Mouse (Mus musculus) kidney, postnatal 36 days (tissue): Measurements from ENCODE around the gene Rasgrf2.

ENCODE experiments used
- DNase-seq, 2 experiments: peaks; one replicate each; pipeline ENCODE4 v3.0.0; 2021 to 2022; ENCODE audit warnings: mixed read lengths in 2 of 2

Rasgrf2 gene

DNA sequence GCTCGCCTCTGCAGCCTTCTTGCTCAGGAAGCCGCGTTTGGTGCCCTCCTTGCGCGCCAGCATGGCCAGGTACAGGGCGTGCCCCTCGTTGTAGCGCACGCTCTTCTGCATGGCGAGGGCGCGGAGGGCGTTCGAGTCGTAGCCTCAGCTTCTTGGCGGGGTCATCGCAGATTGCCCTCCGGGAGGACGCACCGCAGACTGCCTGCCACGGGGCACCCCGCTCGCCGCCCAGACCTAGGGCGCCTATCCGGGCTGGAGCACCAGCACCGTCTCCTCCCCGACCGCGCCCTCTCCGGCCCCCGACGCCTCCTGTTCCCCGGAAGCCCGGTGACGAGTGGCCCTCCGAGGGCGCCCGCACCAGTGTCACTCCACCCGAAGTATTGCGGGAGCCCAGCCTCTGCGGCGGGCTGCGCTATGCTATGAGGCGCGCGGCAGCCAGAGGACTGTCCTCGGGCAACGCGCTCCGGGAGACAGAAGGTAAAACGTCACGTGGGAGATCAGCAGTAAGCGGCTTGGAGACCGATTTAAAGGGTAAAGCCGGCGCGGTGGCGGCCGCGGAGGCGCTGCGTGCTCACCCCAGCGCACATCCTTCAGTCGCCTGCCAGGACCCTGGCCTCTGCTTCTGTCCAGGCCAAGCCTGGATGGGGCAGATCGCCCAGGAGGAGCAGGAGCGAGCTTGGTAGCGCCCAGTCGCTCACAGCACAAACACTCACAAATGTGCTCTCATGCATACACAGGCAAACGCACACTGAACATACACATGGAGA is at the start of gene Rasgrf2:
Gene Rasgrf2, minus strand, starts transcription at position 273 of the 767 bp plus-strand sequence.
- DNase-seq = peak; percentile 11 to 54

DNA sequence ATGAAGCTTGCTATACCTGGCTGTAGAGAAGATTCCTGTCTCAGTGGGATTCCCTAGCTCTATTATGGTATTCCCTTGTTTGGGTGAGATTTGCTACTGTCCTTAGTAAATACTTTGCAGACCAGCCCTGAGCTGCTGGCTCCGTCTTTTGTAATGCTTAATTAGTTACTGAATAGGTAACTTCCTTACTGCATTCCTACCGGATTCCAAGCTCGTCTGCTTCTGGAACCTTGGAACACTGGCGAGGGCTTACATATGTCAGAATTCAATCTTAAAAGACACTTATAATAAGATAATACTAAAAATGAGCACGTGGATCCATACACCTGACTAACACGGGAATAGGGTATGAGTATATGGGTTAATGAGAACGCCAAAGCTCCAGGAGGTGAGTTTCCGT is 41.2 kb upstream of the Rasgrf2 start:
- peak; percentile 18 to 19 for DNase-seq

DNA sequence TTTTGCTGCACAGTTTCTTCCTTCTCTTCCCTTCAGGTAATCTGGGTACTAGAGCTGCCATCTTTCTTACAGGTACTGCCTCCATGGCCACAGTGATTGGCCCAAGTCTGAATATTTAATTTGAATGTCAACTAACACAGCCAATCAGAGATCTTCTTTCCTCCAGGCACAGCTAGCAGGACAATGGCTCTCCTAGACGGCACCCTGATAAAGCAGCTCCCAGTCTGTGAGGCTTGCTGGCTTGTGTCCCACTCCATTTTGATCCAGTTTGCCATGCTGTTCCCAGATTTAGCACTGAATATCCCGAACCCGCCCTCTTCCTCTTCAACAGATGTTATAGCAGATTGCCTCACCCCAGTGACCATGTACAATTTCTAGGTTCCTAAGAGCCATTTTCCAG is 19.1 kb upstream of the Rasgrf2 start:
- no peak for DNase-seq

DNA sequence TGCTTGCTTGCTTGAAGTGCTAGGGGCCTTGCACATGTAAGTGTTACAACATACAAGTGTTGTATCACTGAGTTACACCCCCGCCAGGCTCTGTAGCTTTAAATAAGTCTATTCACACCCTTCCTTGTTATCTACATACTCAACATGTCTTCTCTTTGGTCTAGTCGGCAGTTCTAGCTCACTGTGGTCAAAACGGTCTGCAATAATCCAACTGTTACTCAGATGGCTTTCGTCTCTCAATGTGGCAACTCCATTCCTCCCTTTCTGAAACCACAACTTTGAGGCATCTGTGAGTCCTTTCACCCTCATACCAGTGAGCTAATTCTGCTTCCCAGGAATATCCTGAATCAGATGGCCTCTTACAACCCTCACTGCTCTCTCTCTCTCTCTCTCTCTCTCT is 17.4 kb upstream of the Rasgrf2 start:
- no peak for DNase-seq

DNA sequence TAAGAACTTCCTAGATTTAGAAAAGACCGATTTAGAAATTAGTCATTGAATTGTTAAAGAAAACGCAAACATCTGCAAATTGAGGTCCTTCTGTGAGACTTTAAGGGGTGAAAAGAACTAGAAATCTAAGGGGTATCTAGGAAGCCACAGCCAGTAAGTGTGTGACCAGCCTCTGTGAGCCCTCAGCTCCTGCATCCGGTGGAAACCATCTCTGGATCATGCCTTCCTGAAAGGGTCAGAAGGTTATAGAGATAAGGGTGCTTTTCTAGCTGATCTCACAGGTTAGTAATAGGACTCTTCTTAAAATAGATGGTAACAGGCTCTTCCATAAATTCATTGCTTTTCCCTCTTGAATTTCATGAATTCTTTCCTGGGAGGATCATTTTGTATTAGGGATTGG is 3.3 kb upstream of the Rasgrf2 start:
- peak in 1 of 2 experiments; percentile 12 for DNase-seq

DNA sequence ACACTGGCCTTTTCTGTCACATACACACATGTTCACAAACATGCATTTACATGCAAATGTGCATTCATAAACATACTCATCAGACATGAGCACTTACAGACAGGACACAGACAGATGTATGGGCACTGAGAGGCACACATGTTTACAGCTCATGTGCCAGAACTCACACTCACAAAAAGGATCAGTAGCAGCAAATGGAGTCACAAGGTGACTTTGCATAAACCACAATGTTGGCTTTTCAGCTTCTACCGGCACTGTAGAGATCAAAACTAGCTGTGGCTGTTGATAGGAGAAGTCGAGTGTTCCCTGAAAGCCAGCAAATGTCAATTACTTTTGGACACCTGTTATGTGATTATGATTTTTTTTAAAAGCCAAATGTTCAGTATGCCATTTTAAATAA is 1.1 kb upstream of the Rasgrf2 start:
- no peak for DNase-seq

DNA sequence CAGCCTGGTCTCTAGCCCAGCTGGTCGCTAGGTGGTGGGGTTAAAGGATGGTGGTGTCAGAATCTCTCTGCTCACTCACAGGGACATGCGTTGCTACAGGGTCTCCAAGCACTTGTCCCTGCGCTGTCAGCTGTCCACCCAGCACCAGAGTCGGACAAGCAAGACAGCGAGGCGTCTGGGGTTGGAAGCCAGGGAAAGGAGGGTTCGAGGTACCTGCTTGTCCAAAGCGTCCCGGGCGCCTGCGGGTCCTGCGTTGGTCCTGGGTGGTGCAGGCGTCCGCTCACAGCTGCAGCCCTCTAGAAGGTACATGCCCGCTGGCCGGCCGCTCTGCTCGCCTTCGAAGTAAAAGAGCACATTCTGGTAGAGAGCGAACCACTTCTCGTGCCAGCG is 467 bp downstream of the Rasgrf2 start:
- no peak for DNase-seq

DNA sequence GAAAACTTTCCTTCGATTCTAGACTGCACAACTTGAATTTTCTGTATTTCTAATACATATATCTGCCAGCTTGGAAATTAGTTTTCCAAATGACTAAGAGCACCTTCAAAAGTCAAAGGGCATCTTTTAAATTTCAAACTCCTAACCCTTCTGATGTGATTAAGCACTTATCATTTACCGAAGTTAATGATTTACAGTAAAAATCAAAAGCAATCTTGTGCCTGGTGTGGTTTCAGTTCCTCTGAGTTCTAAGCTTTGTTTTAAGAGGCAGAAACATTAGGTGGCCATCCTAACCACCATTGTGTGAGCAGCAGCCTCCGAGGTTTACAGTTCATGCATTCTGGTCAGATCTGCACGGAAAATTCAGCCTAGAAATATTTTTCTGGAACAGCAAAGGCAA is 1.6 kb downstream of the Rasgrf2 start:
- DNase-seq = no peak

DNA sequence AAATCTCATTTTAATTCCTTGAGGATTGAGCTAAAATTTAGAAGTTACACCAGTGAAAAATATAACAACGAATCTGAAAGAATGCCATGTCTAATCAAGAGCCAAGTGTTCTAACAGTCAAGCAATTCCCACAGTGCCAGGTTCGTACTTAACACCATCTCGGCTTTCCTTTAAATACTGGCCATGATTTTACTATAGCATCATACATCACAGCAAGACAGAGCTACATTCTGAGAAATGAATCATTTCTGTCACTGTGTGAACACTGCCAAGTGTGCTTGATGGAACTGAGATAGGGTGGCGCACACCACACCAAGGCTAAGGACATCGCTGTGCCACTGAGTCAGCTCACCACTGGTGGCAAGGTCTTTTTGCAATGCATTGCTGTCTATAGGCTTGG is 5.6 kb downstream of the Rasgrf2 start:
- DNase-seq = no peak

DNA sequence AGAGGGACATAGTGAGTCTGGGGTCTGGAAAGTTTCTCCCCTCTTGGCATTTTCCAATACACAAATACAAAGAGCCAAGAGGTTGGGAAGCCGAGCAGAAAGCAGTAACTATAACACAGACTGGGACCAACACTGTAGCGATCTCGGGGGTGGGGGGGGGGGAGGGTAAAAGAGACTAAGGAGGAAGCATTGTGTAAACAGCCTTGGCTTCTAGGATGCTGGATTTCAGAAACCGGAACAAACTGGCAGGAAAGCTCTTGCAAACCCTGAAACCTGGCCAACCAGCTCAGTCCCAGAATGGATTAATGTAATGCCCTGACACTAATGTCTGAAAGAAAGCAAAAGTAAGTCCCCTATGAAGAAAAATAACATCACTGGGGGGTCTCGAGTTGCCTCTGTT is 11.8 kb downstream of the Rasgrf2 start:
- peak; percentile 30 to 39 for DNase-seq

DNA sequence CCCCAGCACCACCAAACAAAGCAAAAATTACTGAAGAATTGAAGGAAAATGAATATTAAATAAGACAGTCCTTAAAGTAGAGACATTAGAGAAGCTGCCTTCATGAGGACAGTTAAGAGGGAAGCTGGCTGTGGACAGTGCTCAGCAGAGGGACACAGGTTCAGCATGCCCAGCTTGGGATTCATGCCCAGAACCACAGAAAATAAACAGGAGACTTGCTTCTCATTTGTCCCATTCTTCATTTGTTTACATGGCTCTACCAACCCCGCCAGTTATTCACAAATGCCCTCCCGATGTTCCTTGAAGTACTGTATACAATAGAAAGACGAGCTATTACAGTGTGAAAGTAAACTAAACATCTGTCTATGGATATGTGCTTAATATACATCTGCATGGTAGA is 17.4 kb downstream of the Rasgrf2 start:
- DNase-seq = no peak

DNA sequence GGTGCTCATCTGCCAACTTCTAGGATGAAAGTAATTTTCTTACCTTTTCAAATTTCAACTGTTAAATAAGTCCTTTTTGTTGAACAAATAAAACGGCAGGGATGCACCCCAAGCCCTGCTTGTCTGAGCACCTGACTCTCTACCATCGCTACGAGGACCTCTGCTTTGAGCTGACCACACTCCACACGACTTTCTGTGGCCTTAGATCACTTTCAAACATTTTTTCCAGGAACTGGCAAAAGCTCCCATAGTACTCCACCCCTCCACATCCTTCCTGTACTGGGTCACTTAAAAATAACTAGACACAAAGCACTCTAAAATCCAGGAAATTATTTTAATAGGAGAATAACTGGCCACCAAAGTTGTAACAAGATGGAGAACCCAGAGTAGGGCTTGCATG is 23.2 kb downstream of the Rasgrf2 start:
- DNase-seq = peak; percentile 8 to 25

DNA sequence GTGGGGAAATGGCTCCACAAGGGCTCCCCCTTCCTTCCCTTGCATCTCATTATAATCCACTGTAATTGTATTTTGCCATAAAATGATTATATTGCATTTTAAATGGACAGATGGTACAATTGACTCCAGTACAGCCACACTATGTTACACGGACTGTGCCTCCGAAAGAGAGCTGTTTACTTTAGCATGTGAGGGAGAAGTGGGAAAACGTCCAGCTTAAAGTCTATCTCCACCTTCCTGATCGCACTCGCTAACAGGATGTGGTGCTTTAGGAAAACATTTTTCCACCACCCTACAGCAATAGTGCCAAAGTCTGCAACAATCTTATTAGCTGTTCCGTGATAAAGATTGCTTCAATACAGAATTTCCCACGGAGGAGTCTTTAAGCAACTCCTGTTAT is 27.2 kb downstream of the Rasgrf2 start:
- peak in 1 of 2 experiments; percentile 20 for DNase-seq

DNA sequence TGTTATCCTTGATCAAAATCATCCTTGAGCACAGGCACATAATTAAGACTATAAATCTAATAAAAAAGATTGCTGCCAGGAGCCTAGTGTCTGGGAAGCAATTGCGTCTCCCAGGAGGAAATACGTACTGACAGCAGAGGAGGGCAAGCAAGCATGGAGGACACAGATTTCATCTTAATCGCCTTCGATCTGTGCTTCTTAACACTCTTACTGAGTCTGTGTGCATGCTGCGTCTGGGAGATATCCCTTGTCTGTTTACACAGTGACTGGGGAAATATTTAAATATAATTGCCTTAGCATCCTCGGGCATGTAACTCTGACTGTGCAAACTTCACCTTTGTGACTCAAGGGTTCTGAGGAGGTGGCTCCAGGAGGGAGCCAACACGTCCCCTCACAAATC is 33.0 kb downstream of the Rasgrf2 start:
- DNase-seq = no peak

DNA sequence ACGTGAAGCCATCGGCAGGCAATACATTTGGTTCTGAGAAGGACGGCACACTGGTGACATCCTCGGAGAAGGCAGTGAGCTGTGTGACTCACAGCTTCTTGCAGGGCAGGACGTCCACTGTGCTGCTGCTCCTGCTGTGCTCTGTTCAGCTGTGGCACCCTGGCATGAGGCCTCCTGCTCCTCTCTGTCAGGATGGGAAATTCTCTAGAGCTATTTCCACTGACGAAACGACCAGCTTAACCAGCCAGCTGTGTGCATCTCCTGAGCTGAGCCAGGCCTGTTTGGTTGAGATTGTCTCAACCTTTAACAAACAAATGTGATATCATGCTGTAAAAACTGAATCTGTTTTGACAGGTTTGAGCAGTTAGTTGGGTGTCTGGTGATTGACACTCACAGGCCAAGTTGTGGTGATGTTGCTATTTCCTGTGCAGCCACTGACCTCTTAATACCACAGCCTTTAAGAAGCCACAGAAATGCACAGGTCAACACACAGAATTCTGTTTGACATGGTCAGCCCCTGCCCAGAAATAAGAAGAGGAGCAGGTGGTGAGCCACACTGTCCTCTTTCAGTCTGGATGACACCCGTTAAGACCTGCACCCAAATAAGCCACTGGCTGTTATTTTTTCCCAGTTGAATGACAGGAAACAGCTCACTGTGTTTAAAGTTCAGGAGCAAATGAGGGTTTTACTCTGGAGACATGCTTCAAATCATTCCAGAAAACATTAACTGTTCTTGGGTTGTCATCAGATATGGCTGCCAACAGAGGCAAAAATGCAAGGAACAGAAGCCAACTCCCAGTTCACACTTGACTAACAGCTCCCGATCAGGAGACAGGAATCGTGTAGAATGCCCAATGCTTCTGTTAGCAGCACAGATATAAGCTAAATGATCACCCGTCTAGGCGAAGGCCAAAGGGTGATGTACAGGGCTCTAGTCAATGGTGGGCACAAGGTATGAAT is 36.0 kb downstream of the Rasgrf2 start:
- DNase-seq = peak; percentile 56 to 79

DNA sequence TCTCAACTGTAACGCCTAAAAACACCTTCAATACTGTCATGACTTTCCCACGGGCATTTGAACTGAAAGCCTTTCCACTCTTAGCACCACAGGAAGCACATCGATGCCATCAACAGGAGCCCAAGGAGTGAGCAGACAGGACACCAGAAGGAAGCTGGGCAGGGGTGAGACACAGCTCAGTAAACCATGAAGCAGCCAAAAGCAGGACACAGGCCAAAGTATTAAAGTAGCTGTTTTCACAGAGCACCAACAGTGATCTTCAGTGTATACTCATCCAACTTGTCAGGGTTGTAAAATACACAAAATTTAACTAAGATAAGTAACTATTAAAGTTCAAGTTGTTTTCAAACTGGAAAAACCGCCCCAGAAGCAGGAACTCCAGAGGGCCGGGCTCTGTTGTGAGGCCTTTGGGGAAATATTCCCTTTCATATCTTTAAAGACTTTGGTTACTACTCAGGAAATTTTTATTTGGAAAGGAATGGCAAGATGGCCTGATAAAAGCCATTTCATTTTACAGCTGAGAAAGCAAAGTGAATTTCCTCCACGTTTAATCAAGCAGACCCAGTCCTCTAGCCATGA is 37.7 kb downstream of the Rasgrf2 start:
- peak; percentile 46 to 69 for DNase-seq

DNA sequence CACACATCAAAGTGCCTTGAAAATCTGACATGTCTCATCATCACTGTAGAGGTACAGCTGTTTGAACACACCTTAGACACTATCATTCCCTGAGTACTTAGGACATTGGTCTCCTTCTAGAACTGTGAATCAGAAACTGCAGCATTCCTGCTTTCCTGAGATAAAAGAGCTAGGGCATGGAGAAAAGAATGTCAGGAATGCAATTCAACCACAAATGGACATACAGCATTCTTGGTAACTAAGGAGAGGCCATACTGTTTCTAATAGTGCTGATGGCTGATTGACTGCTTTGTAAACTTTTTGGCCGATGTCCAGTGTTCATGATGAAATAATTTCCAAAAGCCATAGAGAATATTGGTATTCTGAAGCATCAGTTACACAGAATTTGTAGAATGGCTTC is 58.3 kb downstream of the Rasgrf2 start:
- no peak for DNase-seq

DNA sequence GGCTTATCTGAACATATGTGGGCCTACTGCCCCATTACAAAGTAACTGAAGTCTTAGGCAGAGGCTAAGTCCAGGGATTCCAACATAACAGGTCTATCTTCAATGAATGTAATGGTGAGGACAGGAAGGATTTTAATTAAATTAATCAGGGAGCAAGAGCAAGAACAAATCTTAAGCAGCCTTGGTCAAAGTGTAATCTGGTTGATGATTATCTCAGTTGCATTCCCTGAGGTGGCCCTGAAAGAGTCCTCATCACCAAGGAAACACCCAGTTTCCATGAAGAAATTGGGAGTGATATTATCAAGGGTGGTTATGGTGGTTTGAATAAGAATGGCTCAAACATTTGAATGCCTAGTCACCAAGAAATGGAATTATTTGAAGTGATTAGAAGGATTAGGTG is 62.8 kb downstream of the Rasgrf2 start:
- peak in 1 of 2 experiments; percentile 35 for DNase-seq

DNA sequence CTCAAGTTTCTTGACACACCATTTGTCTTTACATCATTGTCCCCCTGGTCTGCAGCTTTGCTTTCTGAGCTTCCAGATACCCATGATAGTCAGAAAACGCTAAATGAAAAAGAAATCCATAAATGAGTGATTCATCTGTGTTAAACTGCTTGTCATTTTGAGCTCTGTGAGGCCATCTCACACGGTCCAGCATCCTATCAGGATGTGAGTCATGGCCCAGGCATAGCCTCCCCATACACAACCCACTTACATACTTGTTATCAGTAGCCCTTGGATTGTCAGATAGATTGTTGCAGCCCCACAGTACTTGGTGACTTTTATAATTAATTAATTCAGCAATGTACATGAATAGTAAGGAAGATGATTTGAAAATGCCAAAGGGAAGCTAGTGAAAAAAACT is 63.6 kb downstream of the Rasgrf2 start:
- no peak for DNase-seq

DNA sequence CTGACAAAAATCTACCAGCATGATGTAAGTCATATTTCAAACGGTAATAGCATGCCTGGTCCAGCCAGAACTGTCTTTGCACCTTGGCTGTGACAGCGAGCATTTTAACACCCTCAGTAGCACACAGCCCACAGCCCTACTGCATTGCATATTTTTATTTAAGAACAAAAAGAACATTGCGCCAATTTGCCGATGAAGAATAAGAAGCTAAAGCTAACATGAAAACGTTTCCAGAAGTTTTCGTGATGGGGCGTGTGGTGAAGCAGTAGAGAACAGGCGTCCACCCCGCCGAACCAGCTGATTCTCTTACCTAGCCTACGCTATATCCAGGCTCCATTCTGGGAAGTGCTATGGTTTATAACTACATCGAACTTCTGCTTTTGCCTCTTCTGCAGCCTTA is 77.7 kb downstream of the Rasgrf2 start:
- no peak for DNase-seq

DNA sequence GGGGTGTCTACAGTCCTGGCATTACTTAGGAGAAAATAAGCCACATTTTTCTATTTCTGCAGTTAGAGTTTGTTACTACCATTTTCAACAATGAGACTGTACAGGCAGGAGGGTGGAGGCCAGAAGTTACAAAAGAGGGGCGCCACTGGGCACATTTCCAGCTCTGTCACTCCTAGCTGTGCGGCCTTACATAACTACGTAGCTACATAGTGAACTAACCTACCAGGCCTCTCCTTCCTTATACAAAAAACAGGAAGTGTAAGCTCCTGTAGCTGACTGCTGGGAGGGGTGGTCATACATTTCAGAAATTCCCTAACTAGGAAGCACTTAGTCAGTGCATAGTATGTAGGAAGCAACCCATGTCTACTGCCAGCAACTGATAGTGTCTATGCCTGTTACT is 78.5 kb downstream of the Rasgrf2 start:
- DNase-seq = no peak

DNA sequence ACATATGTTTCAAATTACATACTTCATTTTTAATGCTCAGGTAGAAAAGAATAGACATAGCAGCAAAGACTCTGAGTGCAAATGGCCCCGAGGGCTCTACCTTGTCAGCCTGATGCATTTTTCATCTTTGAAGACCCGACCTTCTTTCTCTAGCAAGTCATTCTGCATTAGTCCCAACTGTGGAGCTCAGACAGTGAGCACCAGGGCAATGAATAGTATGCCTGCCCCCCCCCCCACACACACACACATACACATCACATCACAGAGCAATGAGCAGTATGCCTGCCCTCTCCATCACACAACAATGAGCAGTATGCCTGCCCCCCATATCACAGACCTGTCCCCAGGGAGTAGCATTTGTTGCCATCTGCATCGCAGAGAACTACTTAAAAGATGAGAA is 80.2 kb downstream of the Rasgrf2 start:
- no peak for DNase-seq
